14 mouse cellular contexts compared by ENCODE assay signal in the genomic region with DNA sequence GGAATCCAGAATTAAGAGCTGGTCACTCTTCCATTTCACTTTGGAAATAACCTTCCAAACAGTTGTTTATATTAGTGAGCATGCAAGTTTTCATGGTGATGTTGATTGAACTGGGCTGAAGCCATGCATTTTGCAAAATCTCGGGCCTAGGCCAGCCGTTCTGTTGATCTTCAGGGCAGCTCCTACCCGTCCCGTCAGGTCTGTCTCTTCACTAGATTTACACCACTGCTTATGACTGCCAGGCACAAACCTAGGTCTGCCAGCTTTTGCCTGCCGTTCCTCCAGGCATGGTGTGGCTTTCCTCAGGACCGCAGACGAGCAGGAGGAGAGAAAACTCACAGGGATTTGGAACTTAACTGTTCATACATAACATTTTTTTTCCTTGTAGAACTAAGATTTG. TPM values are rescaled to one million over a fixed set of nuclear protein-coding genes. Genes with fewer than 3 reads are reported as not detected.
DNase-seq lines count a peak whose midpoint lies in the region; ATAC-seq and TF ChIP-seq lines count a peak whose summit lies in the region.
"Had no signal": no experiment of that assay in that cellular context is flagged by ENCODE, and none has a peak within 500 bp of the region (broad histone marks: within the 10 kb centered on the region; RNA-seq: fewer than 3 reads in every experiment).

No protein-coding gene starts in this region.

- peaks cover 15% of the 10 kb centered on the region; the same call in 1 of the 2 replicates for H3K79me2 ChIP-seq in liver, adult 2 months (ENCODE audit: control insufficient read depth, insufficient read depth, low read length)

- no peak for TF ChIP-seq POLR2A in liver, adult 2 months (IDR thresholded peaks at IDR 0.05; ENCODE audit: extremely low read depth, insufficient read depth, low read length)

- TF ChIP-seq CTCF in liver, adult 2 months (IDR thresholded peaks at IDR 0.05; ENCODE audit: low read depth, low read length) = no peak
- TF ChIP-seq CTCF in gastrocnemius, adult 2 months (IDR thresholded peaks at IDR 0.05) = no peak
- no peak for TF ChIP-seq CTCF in midbrain, postnatal 0 days (IDR thresholded peaks at IDR 0.05)

- no peak overlapping the region for H3K27ac ChIP-seq in liver, adult 2 months (replicated peaks; ENCODE audit: insufficient read depth, low read depth, low read length)
- peak overlapping the region; percentile 77; the same call in 1 of the 2 replicates for H3K27ac ChIP-seq in gastrocnemius, adult 2 months
- H3K27ac ChIP-seq in liver, embryonic 16.5 days (ENCODE audit: low read length) = peak overlapping the region; percentile 86
- H3K27ac ChIP-seq in midbrain, postnatal 0 days (ENCODE audit: low read depth, low read length) = no peak overlapping the region
- H3K27ac ChIP-seq: hindbrain, postnatal 0 days had no signal

- H3K36me3 ChIP-seq in liver, adult 2 months (ENCODE audit: control insufficient read depth, insufficient read depth, low read length) = no peaks in the 10 kb centered on the region; the same call in none of the 2 replicates
- no peaks in the 10 kb centered on the region for H3K36me3 ChIP-seq in liver, embryonic 16.5 days (ENCODE audit: control insufficient read depth, insufficient read depth)
- no peaks in the 10 kb centered on the region for H3K36me3 ChIP-seq in midbrain, postnatal 0 days (ENCODE audit: insufficient read depth, low read length)

- H3K9ac ChIP-seq in liver, adult 2 months (ENCODE audit: low read depth, low read length) = no peak overlapping the region
- H3K9ac ChIP-seq in liver, embryonic 16.5 days (ENCODE audit: low read depth, low read length) = peak overlapping the region; percentile 20; the same call in 1 of the 2 replicates
- H3K9ac ChIP-seq in midbrain, postnatal 0 days (replicated peaks; ENCODE audit: low read length, poor library complexity, severe bottlenecking) = no peak overlapping the region

- WGBS in liver, adult 2 months = 19% methylated on average over 7 of the region's 7 CpGs
- WGBS in liver, embryonic 16.5 days (ENCODE audit: insufficient replicate concordance) = 71% methylated on average over 7 of the region's 7 CpGs
- 92% methylated on average over 7 of the region's 7 CpGs for WGBS in midbrain, postnatal 0 days

- no peaks in the 10 kb centered on the region for H3K27me3 ChIP-seq in liver, adult 2 months (ENCODE audit: control insufficient read depth, insufficient read depth, low read length)
- no peaks in the 10 kb centered on the region for H3K27me3 ChIP-seq in liver, embryonic 16.5 days (ENCODE audit: control insufficient read depth, insufficient read depth, low read depth, low read length)
- H3K27me3 ChIP-seq in midbrain, postnatal 0 days (ENCODE audit: insufficient read depth, low read length) = no peaks in the 10 kb centered on the region

- H3K4me1 ChIP-seq in liver, adult 2 months (ENCODE audit: control insufficient read depth, insufficient read depth, low read length) = peaks cover 14% of the 10 kb centered on the region
- peaks cover 74% of the 10 kb centered on the region for H3K4me1 ChIP-seq in liver, embryonic 16.5 days (ENCODE audit: control insufficient read depth, low read depth, low read length)
- no peaks in the 10 kb centered on the region for H3K4me1 ChIP-seq in midbrain, postnatal 0 days (ENCODE audit: insufficient read depth, low read length)

- intact Hi-C loops in gastrocnemius, adult 2 months (cut with DNase I) = loop anchor here (2.0 kb wide), 1 partner anchor 29 kb away; no protein-coding TSS in a partner anchor

- H3K4me2 ChIP-seq in liver, embryonic 16.5 days (ENCODE audit: low read depth, low read length) = peak overlapping the region; percentile 48
- no peak overlapping the region for H3K4me2 ChIP-seq in midbrain, postnatal 0 days (ENCODE audit: low read depth, low read length, poor library complexity, severe bottlenecking)

- peak; percentile 96 for DNase-seq in liver, adult 2 months (ENCODE audit: extremely low read depth, low read depth, low spot score)
- DNase-seq in liver = no peak
- DNase-seq in adrenal gland, postnatal 14 days = peak; percentile 11
- peak; percentile 75 for DNase-seq in gastrocnemius, adult 2 months
- no peak for DNase-seq in thymus, postnatal 4 days
- DNase-seq in midbrain, postnatal 0 days (ENCODE audit: low spot score) = no peak
- DNase-seq: cerebellum, adult 8-10 months; embryo, embryonic 11 days; heart, postnatal 10 days; kidney, adult 9 months; right cerebral cortex, adult 18-20 months had no signal

- ATAC-seq in liver, embryonic 16.5 days (ENCODE audit: low read depth) = no peak
- no peak for ATAC-seq in midbrain, postnatal 0 days (ENCODE audit: low FRiP score)
- ATAC-seq: hindbrain, postnatal 0 days; midbrain, embryonic 16.5 days had no signal

- H3K4me3 ChIP-seq in liver, adult 2 months (ENCODE audit: insufficient read depth, low read depth, low read length) = no peak overlapping the region
- H3K4me3 ChIP-seq in gastrocnemius, adult 2 months = peak overlapping the region; percentile 28
- no peak overlapping the region for H3K4me3 ChIP-seq in liver, embryonic 16.5 days (ENCODE audit: low read depth, low read length)
- no peak overlapping the region for H3K4me3 ChIP-seq in midbrain, postnatal 0 days (ENCODE audit: low read depth, low read length)

- no peaks in the 10 kb centered on the region for H3K9me3 ChIP-seq in liver, embryonic 16.5 days (replicated peaks; ENCODE audit: control insufficient read depth, low read length)
- no peaks in the 10 kb centered on the region for H3K9me3 ChIP-seq in midbrain, postnatal 0 days (ENCODE audit: low read length)

RNA-seq across cellular contexts. Expression of gene Ell2, which starts 31.4 kb away (rescaled TPM):
- total RNA-seq in liver, adult 2 months (2014; rRNA removed) = 35.8 and 48.2 TPM in 2 replicates
- polyA plus RNA-seq in liver, adult 2 months (2012; rRNA removed) = 8.5 and 8.6 TPM in 2 replicates
- 54.8 and 85.5 TPM in 2 replicates for total RNA-seq in adrenal gland, postnatal 14 days (2021)
- total RNA-seq in gastrocnemius, adult 2 months (2021) = 10 to 100 TPM; 30.9 to 67.0 TPM
- 30.3 and 31.2 TPM in 2 replicates for polyA plus RNA-seq in liver, embryonic 16.5 days (2015; fragmentation: Nextera tagmentation; extraction: Ambion mirVana)
- 3.5 and 6.3 TPM in 2 replicates for total RNA-seq in midbrain, postnatal 0 days (2014; rRNA removed)
- polyA plus RNA-seq in midbrain, postnatal 0 days (2015; fragmentation: Nextera tagmentation; extraction: Ambion mirVana) = 1.1 and 2.2 TPM in 2 replicates

Comparison
In these comparisons a context has a peak if more than half of its experiments do, and no peak if none do; other contexts are left out.
1. DNase-seq: peak in liver, adult 2 months (single experiment), adrenal gland, postnatal 14 days (single experiment) and gastrocnemius, adult 2 months (single experiment); none in liver (single experiment), thymus, postnatal 4 days (single experiment) and midbrain, postnatal 0 days (single experiment).
2. H3K27ac ChIP-seq: peak in gastrocnemius, adult 2 months (single experiment) and liver, embryonic 16.5 days (single experiment); none in liver, adult 2 months (single experiment) and midbrain, postnatal 0 days (single experiment).